Mouse (Mus musculus) liver, embryonic 15.5 days (tissue): ENCODE measurements around the gene Gm12830. TPM values are rescaled to one million over a fixed set of nuclear protein-coding genes. Genes with fewer than 3 reads are reported as not detected.

Source experiments
- ATAC-seq: fragments of 200-750 bp; cut with Nextera tagmentation; 2 replicates; pipeline ENCODE4 v1.8.0; 2017; ENCODE audit warnings: moderate number of reproducible peaks, mild to moderate bottlenecking, moderate library complexity; ENCODE audit not compliant: insufficient read depth
- H3K27ac ChIP-seq: fragments of 300-500 bp; sonication (generic); replicated peaks from 2 replicates; pipeline ENCODE4 v1.5.1; 2015; ENCODE audit warnings: mild to moderate bottlenecking, inconsistent platforms
- H3K27me3 ChIP-seq: fragments of 300-500 bp; sonication (generic); 2 replicates; pipeline ENCODE4 v1.6.1; 2015; ENCODE audit warnings: mild to moderate bottlenecking, inconsistent platforms
- H3K36me3 ChIP-seq: fragments of 300-500 bp; sonication (generic); replicated peaks from 2 replicates; pipeline ENCODE4 v1.6.1; 2015; ENCODE audit warnings: moderate library complexity, mild to moderate bottlenecking, inconsistent platforms
- H3K4me1 ChIP-seq: fragments of 300-500 bp; sonication (generic); replicated peaks from 2 replicates; pipeline ENCODE4 v1.6.1; 2015; ENCODE audit warnings: inconsistent platforms
- H3K4me2 ChIP-seq: fragments of 300-500 bp; sonication (generic); 2 replicates; pipeline ENCODE4 v1.6.1; 2015; ENCODE audit warnings: moderate library complexity, mild to moderate bottlenecking, inconsistent platforms
- H3K4me3 ChIP-seq: fragments of 300-500 bp; sonication (generic); replicated peaks from 2 replicates; pipeline ENCODE4 v1.5.1; 2015; ENCODE audit warnings: mild to moderate bottlenecking, inconsistent platforms
- H3K9ac ChIP-seq: fragments of 300-500 bp; sonication (generic); 2 replicates; pipeline ENCODE4 v1.6.1; 2015; ENCODE audit warnings: moderate library complexity, mild to moderate bottlenecking, inconsistent platforms
- H3K9me3 ChIP-seq: fragments of 300-500 bp; sonication (generic); replicated peaks from 2 replicates; pipeline ENCODE4 v1.6.1; 2016; ENCODE audit warnings: inconsistent platforms
- WGBS: fragments of 180-500 bp; shearing (Covaris S2); methylation state at CpG from one replicate; pipeline ENCODE4 v1.1.7; 2015; ENCODE audit warnings: mixed read lengths; ENCODE audit not compliant: insufficient replicate concordance; 5-methylcytosine and 5-hydroxymethylcytosine counted together
- polyA plus RNA-seq: library from polyadenylated mRNA; unstranded; fragments of >200 nt; fragmentation: Nextera tagmentation; extraction: Ambion mirVana; gene quantifications from 2 replicates; pipeline ENCODE4 v1.2.1, GENCODE M21; 2015

Gene Gm12830
- polyA plus RNA-seq, 1 experiment from 2014 or later, result not detected

- Histone ChIP-seq H3K4me3 (no peak overlapping the region), H3K27ac (no peak overlapping the region), H3K36me3 (no peaks in the 10 kb centered on the region), H3K4me2 (no peak overlapping the region), H3K9me3 (no peaks in the 10 kb centered on the region), H3K4me1 (no peaks in the 10 kb centered on the region), H3K27me3 (no peaks in the 10 kb centered on the region), H3K9ac (no peak overlapping the region)
- ATAC-seq, result no peak
- 34% methylated on average over 5 of the region's 5 CpGs for WGBS
Measured at GRCm38 (mm10) chr4:114797254-114797914, 24.1 kb upstream of the Gm12830 start.

GRCm38 (mm10) chr4:114798041-114798624, 23.4 kb upstream of the Gm12830 start:
- ATAC-seq, result no peak
- no peaks in the 10 kb centered on the region for H3K4me1 ChIP-seq
- H3K9ac ChIP-seq, result no peak overlapping the region
- H3K4me3 ChIP-seq, result no peak overlapping the region
- no peaks in the 10 kb centered on the region for H3K27me3 ChIP-seq
- no peaks in the 10 kb centered on the region for H3K36me3 ChIP-seq
- H3K9me3 ChIP-seq, result no peaks in the 10 kb centered on the region
- H3K4me2 ChIP-seq, result no peak overlapping the region
- WGBS, result 54% methylated on average over 7 of the region's 7 CpGs
- no peak overlapping the region for H3K27ac ChIP-seq

GRCm38 (mm10) chr4:114804096-114804495, 17.4 kb upstream of the Gm12830 start:
- Histone ChIP-seq H3K27ac (no peak overlapping the region), H3K9ac (no peak overlapping the region)

GRCm38 (mm10) chr4:114818963-114819702, 2.4 kb upstream of the Gm12830 start:
- Histone ChIP-seq H3K4me2 (no peak overlapping the region), H3K27me3 (peaks cover 55% of the 10 kb centered on the region), H3K27ac (no peak overlapping the region), H3K36me3 (no peaks in the 10 kb centered on the region), H3K9ac (no peak overlapping the region), H3K4me3 (no peak overlapping the region), H3K9me3 (no peaks in the 10 kb centered on the region), H3K4me1 (0 out of 2 replicates have a peak, but pooled peaks cover 5% of the 10 kb centered on the region)
- no peak for ATAC-seq
- WGBS, result 30% methylated on average over 9 of the region's 9 CpGs

More at GRCm38 (mm10) chr4:114804096-114804495, 17.4 kb upstream of the Gm12830 start:
- Histone ChIP-seq H3K4me2 (no peak overlapping the region), H3K36me3 (no peaks in the 10 kb centered on the region), H3K9me3 (no peaks in the 10 kb centered on the region), H3K4me3 (no peak overlapping the region), H3K4me1 (no peaks in the 10 kb centered on the region), H3K27me3 (no peaks in the 10 kb centered on the region)
- ATAC-seq, result no peak
- WGBS, result 70% methylated on average over 5 of the region's 5 CpGs

DNA sequence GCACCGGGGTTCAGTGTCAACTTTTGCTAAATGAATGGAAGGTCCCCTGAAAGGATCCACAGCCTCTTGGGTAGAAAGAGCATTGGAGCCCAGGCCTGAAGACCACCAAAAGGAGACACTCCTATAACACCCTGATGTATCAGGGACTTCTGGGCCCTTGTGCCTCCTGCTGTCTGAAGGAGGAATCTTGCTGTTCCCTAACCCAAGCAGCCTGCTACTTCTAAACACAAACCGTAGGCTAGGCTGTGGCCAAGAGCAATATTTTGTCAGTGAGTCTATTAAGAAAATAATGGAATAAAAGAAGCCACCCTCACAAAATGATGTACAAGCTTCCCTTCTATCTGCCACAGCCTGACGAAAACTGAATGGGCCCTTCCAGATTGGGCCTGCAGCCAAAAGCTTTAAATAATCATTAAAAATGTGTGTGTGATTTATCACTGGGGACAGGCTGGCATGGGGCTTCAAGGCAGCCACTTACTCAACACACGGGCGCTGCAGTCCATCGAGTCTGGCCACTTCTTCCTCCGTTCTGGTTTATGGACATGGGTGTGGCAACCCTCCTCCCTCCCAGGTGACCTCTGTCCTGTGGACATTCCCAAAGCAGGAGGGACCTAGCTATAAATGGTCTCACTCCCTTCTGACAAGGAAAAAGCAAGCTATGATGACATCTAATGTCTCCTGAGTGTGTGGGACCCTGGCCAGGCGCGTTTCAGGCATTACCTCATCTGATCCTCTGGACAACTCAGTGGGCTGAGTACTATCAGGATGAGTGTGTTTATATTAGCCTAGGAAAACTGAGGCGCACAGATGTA, 13.5 kb downstream of the Gm12830 start:
- Histone ChIP-seq H3K4me1 (no peaks in the 10 kb centered on the region), H3K36me3 (no peaks in the 10 kb centered on the region), H3K27ac (no peak overlapping the region), H3K4me2 (no peak overlapping the region), H3K9me3 (no peaks in the 10 kb centered on the region), H3K9ac (no peak overlapping the region), H3K27me3 (peaks cover 39% of the 10 kb centered on the region), H3K4me3 (no peak overlapping the region)
- ATAC-seq, result no peak
- WGBS, result 62% methylated on average over 10 of the region's 10 CpGs

GRCm38 (mm10) chr4:114841336-114841920, 19.9 kb downstream of the Gm12830 start:
- Histone ChIP-seq H3K27me3 (peaks cover 81% of the 10 kb centered on the region), H3K36me3 (no peaks in the 10 kb centered on the region)
- 41% methylated on average over 9 of the region's 9 CpGs for WGBS

DNA sequence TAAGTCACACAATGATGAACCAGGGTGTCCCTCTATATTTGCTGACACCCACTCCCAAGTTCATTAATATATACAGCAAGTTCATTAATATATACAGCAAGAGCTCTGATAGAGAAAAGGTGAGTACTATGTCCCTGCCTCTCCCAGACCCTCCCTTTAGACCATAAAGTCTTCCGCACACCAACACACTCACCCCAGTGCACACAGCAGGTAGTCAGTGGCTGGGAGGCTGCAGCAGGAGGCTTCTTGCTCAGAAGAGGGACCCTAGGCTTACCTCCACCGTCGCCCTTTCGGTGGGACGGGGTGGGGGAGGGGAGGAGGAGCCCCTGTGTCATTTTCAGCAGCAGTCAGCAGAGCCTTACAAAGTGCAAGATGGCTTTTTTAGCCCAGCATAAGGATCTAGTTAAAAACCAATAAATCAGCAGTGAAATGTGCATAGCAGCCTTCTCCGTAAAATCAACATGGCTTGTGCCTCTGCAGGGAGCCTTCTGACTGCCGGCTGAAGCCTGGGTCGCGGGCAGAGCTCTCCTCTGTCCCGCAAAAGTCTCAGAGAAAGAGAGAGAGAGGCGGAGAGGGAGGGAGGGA, 20.9 kb downstream of the Gm12830 start:
- Histone ChIP-seq H3K4me1 (no peaks in the 10 kb centered on the region), H3K4me2 (no peak overlapping the region), H3K36me3 (no peaks in the 10 kb centered on the region), H3K9ac (no peak overlapping the region), H3K9me3 (no peaks in the 10 kb centered on the region), H3K27ac (no peak overlapping the region), H3K4me3 (no peak overlapping the region), H3K27me3 (peaks cover 78% of the 10 kb centered on the region)
- 3% methylated on average over 9 of the region's 11 CpGs for WGBS
- ATAC-seq, result no peak

More at GRCm38 (mm10) chr4:114841336-114841920, 19.9 kb downstream of the Gm12830 start:
- Histone ChIP-seq H3K27ac (no peak overlapping the region), H3K4me3 (no peak overlapping the region), H3K9ac (no peak overlapping the region), H3K9me3 (no peaks in the 10 kb centered on the region), H3K4me2 (no peak overlapping the region), H3K4me1 (no peaks in the 10 kb centered on the region)
- ATAC-seq, result no peak

GRCm38 (mm10) chr4:114843097-114843721, 21.7 kb downstream of the Gm12830 start:
- Histone ChIP-seq H3K27ac (no peak overlapping the region), H3K9ac (no peak overlapping the region), H3K9me3 (no peaks in the 10 kb centered on the region), H3K27me3 (peaks cover 73% of the 10 kb centered on the region), H3K4me3 (peak overlapping the region; percentile 21; the same call in 1 of the 2 replicates), H3K36me3 (no peaks in the 10 kb centered on the region), H3K4me1 (no peaks in the 10 kb centered on the region), H3K4me2 (peak overlapping the region; percentile 48)
- WGBS, result 3% methylated on average over 51 of the region's 51 CpGs
- no peak for ATAC-seq

GRCm38 (mm10) chr4:114844600-114844999, 23.1 kb downstream of the Gm12830 start:
- H3K27ac ChIP-seq, result no peak overlapping the region
- no peak for ATAC-seq
- H3K9me3 ChIP-seq, result no peaks in the 10 kb centered on the region
- no peaks in the 10 kb centered on the region for H3K36me3 ChIP-seq
- no peak overlapping the region for H3K4me2 ChIP-seq
- H3K4me1 ChIP-seq, result no peaks in the 10 kb centered on the region
- H3K4me3 ChIP-seq, result no peak overlapping the region
- WGBS, result 25% methylated on average over 1 of the region's 1 CpGs
- H3K27me3 ChIP-seq, result peaks cover 67% of the 10 kb centered on the region
- no peak overlapping the region for H3K9ac ChIP-seq

DNA sequence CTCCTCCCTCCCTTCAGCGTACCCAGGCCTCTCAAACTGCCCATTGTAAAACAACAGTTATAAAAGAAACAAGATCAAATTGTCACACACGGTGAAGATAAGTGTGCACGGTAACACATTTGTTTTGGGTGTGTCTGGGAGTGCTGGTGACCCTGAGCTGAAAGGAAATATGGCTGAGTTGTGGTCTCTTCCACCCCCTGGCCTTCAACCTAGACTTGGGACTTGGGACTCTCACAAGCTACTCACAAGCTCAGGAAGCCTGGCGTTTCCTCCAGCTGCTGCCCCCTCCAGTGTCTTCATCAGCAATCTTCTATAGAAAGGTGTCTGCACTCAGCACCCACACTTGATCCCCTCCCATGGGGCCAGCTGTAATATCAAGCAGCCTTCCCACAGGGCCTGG, 24.1 kb downstream of the Gm12830 start:
- H3K36me3 ChIP-seq, result no peaks in the 10 kb centered on the region
- no peak overlapping the region for H3K9ac ChIP-seq
- no peaks in the 10 kb centered on the region for H3K9me3 ChIP-seq
- no peak overlapping the region for H3K27ac ChIP-seq
- no peak overlapping the region for H3K4me2 ChIP-seq
- no peak overlapping the region for H3K4me3 ChIP-seq
- ATAC-seq, result no peak
- H3K27me3 ChIP-seq, result peaks cover 59% of the 10 kb centered on the region
- no peaks in the 10 kb centered on the region for H3K4me1 ChIP-seq
- 32% methylated on average over 4 of the region's 4 CpGs for WGBS
